Mouse (Mus musculus): Measurements from ENCODE around the gene Cers4. TPM values are rescaled to one million over a fixed set of nuclear protein-coding genes. Genes with fewer than 3 reads are reported as not detected.

The Cers4 gene
- polyA plus RNA-seq, 1 experiment from 2014 or later: 24.6 TPM

GRCm38 (mm10) chr8:4507527-4507926 is 14.7 kb downstream of the Cers4 start:
- 81% methylated on average over 5 of the region's 5 CpGs for WGBS
- H3K4me1 ChIP-seq: peaks cover 21% of the 10 kb centered on the region
- H3K9ac ChIP-seq: no peak overlapping the region
- no peaks in the 10 kb centered on the region for H3K36me3 ChIP-seq (ENCODE audit: poor library complexity, severe bottlenecking)
- no peak overlapping the region for H3K4me2 ChIP-seq
- no peaks in the 10 kb centered on the region for H3K9me3 ChIP-seq (replicated peaks)
- H3K27me3 ChIP-seq: no peaks in the 10 kb centered on the region
- H3K27ac ChIP-seq: no peak overlapping the region
- H3K4me3 ChIP-seq: no peak overlapping the region
- ATAC-seq: no peak

- H3K9me3 ChIP-seq (replicated peaks): no peaks in the 10 kb centered on the region
- no peaks in the 10 kb centered on the region for H3K36me3 ChIP-seq (ENCODE audit: poor library complexity, severe bottlenecking)
- 82% methylated on average over 4 of the region's 4 CpGs for WGBS
- no peak overlapping the region for H3K4me2 ChIP-seq
- H3K27me3 ChIP-seq: no peaks in the 10 kb centered on the region
- peak overlapping the region; percentile 78 for H3K27ac ChIP-seq
- H3K9ac ChIP-seq: no peak overlapping the region
- no peak overlapping the region for H3K4me3 ChIP-seq
- ATAC-seq: no peak
- H3K4me1 ChIP-seq: peaks cover 24% of the 10 kb centered on the region
Observed at GRCm38 (mm10) chr8:4510824-4511223, 18.0 kb downstream of the Cers4 start.

GRCm38 (mm10) chr8:4511429-4512115 is 18.7 kb downstream of the Cers4 start:
- Histone ChIP-seq H3K9me3 (replicated peaks) (no peaks in the 10 kb centered on the region), H3K4me3 (no peak overlapping the region), H3K27me3 (no peaks in the 10 kb centered on the region), H3K4me1 (peaks cover 24% of the 10 kb centered on the region), H3K27ac (peak overlapping the region; percentile 78), H3K9ac (no peak overlapping the region), H3K36me3 (ENCODE audit: poor library complexity, severe bottlenecking) (peaks cover under 1% of the 10 kb centered on the region; the same call in 1 of the 2 replicates), H3K4me2 (0 out of 2 replicates have a peak overlapping the region, but pooled peaks have one; percentile 5)
- peak; percentile 33 for ATAC-seq
- WGBS: 17% methylated on average over 2 of the region's 2 CpGs

GRCm38 (mm10) chr8:4512116-4512495 is 19.3 kb downstream of the Cers4 start:
- Histone ChIP-seq H3K4me1 (peaks cover 24% of the 10 kb centered on the region), H3K36me3 (ENCODE audit: poor library complexity, severe bottlenecking) (peaks cover 6% of the 10 kb centered on the region), H3K27me3 (no peaks in the 10 kb centered on the region), H3K9ac (no peak overlapping the region), H3K9me3 (replicated peaks) (no peaks in the 10 kb centered on the region), H3K27ac (peak overlapping the region; percentile 78), H3K4me2 (0 out of 2 replicates have a peak overlapping the region, but pooled peaks have one; percentile 5), H3K4me3 (no peak overlapping the region)
- 4% methylated on average over 8 of the region's 8 CpGs for WGBS
- ATAC-seq: peak; percentile 66

- no peak overlapping the region for H3K4me2 ChIP-seq
- H3K4me1 ChIP-seq: peaks cover 17% of the 10 kb centered on the region
- H3K27me3 ChIP-seq: no peaks in the 10 kb centered on the region
- no peak overlapping the region for H3K27ac ChIP-seq
- H3K36me3 ChIP-seq (ENCODE audit: poor library complexity, severe bottlenecking): peaks cover 46% of the 10 kb centered on the region
- no peaks in the 10 kb centered on the region for H3K9me3 ChIP-seq (replicated peaks)
- no peak overlapping the region for H3K4me3 ChIP-seq
- H3K9ac ChIP-seq: no peak overlapping the region
- 82% methylated on average over 2 of the region's 2 CpGs for WGBS
- peak; percentile 31; the same call in 1 of the 2 replicates for ATAC-seq
Observed at GRCm38 (mm10) chr8:4516162-4516561, 23.3 kb downstream of the Cers4 start.

GRCm38 (mm10) chr8:4521472-4521871 is 28.6 kb downstream of the Cers4 start:
- Histone ChIP-seq H3K4me3 (no peak overlapping the region), H3K9ac (no peak overlapping the region), H3K27me3 (no peaks in the 10 kb centered on the region), H3K27ac (no peak overlapping the region), H3K36me3 (ENCODE audit: poor library complexity, severe bottlenecking) (peaks cover 79% of the 10 kb centered on the region), H3K4me2 (no peak overlapping the region), H3K4me1 (no peaks in the 10 kb centered on the region), H3K9me3 (replicated peaks) (no peaks in the 10 kb centered on the region)
- ATAC-seq: no peak
- 98% methylated on average over 4 of the region's 4 CpGs for WGBS

- 95% methylated on average over 10 of the region's 10 CpGs for WGBS
- Histone ChIP-seq H3K36me3 (ENCODE audit: poor library complexity, severe bottlenecking) (peaks cover 59% of the 10 kb centered on the region), H3K9ac (no peak overlapping the region), H3K4me1 (no peaks in the 10 kb centered on the region), H3K27me3 (no peaks in the 10 kb centered on the region), H3K9me3 (replicated peaks) (no peaks in the 10 kb centered on the region), H3K27ac (no peak overlapping the region), H3K4me3 (no peak overlapping the region), H3K4me2 (no peak overlapping the region)
- ATAC-seq: no peak
Observed at GRCm38 (mm10) chr8:4523525-4523924, 30.7 kb downstream of the Cers4 start.

Other genes starting within 250 kb of the Cers4 start
- 4.1 and 5.6 TPM in 2 replicates for gene Tgfbr3l, start 244.8 kb upstream of the Cers4 start, polyA plus RNA-seq (2015; fragmentation: Nextera tagmentation; extraction: Ambion mirVana)
- 63.8 and 72.7 TPM in 2 replicates for gene Snapc2, start 239.9 kb upstream of the Cers4 start, polyA plus RNA-seq (2015; fragmentation: Nextera tagmentation; extraction: Ambion mirVana)
- gene Ctxn1, start 233.8 kb upstream of the Cers4 start, polyA plus RNA-seq (2015; fragmentation: Nextera tagmentation; extraction: Ambion mirVana): 272 and 274 TPM in 2 replicates
- 44.5 and 47.9 TPM in 2 replicates for gene Timm44, start 217.1 kb upstream of the Cers4 start, polyA plus RNA-seq (2015; fragmentation: Nextera tagmentation; extraction: Ambion mirVana)
- gene Ccl25, start 167.8 kb upstream of the Cers4 start, polyA plus RNA-seq (2015; fragmentation: Nextera tagmentation; extraction: Ambion mirVana): 24.3 and 24.8 TPM in 2 replicates
- gene Elavl1, start 167.6 kb upstream of the Cers4 start, polyA plus RNA-seq (2015; fragmentation: Nextera tagmentation; extraction: Ambion mirVana): 199 and 215 TPM in 2 replicates
- gene Zfp958, start 120.1 kb downstream of the Cers4 start, polyA plus RNA-seq (2015; fragmentation: Nextera tagmentation; extraction: Ambion mirVana): 16.1 and 16.8 TPM in 2 replicates